Mouse (Mus musculus) bone marrow, adult 2 months (tissue): ENCODE results near the gene Epha3. TPM values are rescaled to one million over a fixed set of nuclear protein-coding genes. Genes with fewer than 3 reads are reported as not detected.

Experiments
- H3K27ac ChIP-seq: fragments of 200-500 bp; 2 replicates; pipeline ENCODE4 v1.5.1; 2012; ENCODE audit warnings: low read depth, mild to moderate bottlenecking, control low read depth, inconsistent platforms, low read length; ENCODE audit not compliant: control insufficient read depth, poor library complexity, insufficient read depth
- H3K4me1 ChIP-seq: fragments of 200-500 bp; 2 replicates; pipeline ENCODE4 v1.6.1; 2011; ENCODE audit warnings: low read length; ENCODE audit not compliant: control insufficient read depth, insufficient read depth
- H3K4me3 ChIP-seq: fragments of 200-500 bp; replicated peaks from 2 replicates; pipeline ENCODE3; 2011; ENCODE audit warnings: mild to moderate bottlenecking, low read depth, low read length, control low read depth; ENCODE audit not compliant: control insufficient read depth
- CTCF ChIP-seq: fragments of 200-500 bp; IDR thresholded peaks from 2 replicates; pipeline ENCODE4 v1.5.1; 2011; ENCODE audit warnings: low read length, control low read depth; ENCODE audit not compliant: control insufficient read depth, insufficient read depth
- POLR2A ChIP-seq: fragments of 200-500 bp; IDR thresholded peaks from 2 replicates; pipeline ENCODE4 v1.6.1; 2011; ENCODE audit warnings: low read depth, mild to moderate bottlenecking, control low read depth, low read length, borderline replicate concordance; ENCODE audit not compliant: control insufficient read depth
- WGBS: fragments of 180-500 bp; shearing (Covaris S2); methylation state at CpG from one replicate; pipeline ENCODE4 v1.1.7; 2018; 5-methylcytosine and 5-hydroxymethylcytosine counted together
- polyA plus RNA-seq: library from polyadenylated mRNA; stranded (reverse); fragments of >200 nt; gene quantifications from 2 replicates; pipeline ENCODE4 v1.2.4, GENCODE M21; 2011; ENCODE audit warnings: low replicate concordance; ENCODE audit not compliant: missing spikeins, insufficient read depth, insufficient read length

The Epha3 gene
- polyA plus RNA-seq, 1 experiment = 0.45 TPM

DNA sequence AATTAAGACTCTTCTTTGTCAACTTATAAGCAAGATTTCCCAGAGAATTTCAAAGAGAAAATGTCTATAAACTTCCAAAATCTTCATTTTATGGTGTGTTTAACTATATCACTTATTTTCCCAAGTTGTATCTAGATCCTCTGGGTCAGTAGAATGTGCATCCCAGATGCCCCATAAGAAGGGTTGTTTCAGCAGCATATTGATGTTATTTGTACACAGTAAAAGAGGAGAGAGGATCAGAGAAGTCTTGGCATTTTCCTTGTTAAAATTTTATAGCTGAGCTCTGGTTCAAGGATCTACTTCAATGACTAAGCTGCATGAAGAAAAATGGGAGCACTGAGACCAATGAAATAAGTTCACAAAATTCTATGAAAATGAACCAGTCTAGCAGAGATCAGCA, 324.5 kb downstream of the Epha3 start:
- TF ChIP-seq POLR2A = no peak
- no peak for TF ChIP-seq CTCF
- Histone ChIP-seq H3K4me3 (no peak overlapping the region), H3K27ac (no peak overlapping the region), H3K4me1 (no peaks in the 10 kb centered on the region)

DNA sequence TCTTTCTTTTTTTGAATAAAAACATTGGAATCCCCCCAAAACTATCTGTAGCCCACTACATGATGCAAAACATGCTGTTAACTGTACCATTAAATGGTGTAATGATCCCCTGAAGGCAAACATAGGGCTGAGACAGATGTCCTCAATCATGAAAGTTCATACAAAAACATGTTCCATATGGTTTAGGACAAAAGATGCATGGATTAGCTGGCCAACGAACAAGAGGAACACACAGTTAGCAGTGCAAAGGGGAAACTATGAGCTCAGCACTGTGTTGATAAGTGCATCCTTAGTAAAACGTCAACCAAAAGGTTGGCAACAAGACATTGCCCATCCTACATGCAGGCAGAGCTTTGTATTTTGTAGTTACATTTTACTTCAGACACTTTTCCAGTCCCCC, 335.2 kb downstream of the Epha3 start:
- no peak overlapping the region for H3K4me3 ChIP-seq
- H3K27ac ChIP-seq = no peak overlapping the region
- WGBS = 65% methylated on average over 2 of the region's 2 CpGs
- TF ChIP-seq POLR2A = no peak
- TF ChIP-seq CTCF = no peak
- H3K4me1 ChIP-seq = no peaks in the 10 kb centered on the region

DNA sequence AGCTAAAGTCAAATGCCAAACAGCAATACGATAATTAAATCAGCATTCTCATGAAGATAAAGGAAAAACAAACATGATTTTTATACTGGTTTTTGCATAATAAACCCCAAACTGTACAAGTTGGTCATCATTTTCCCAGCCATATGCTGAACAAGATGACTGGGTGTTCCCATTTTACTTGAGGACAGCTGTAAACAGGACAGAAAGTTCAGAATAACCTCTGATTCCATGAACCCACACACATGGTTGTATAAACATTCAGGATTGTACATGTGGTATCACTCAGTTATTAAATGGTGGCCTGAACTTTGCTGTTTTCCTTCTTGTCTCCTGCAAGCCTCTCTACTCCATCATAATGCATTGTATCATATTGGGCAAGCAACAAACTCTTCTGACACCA, 346.3 kb downstream of the Epha3 start:
- Histone ChIP-seq H3K27ac (no peak overlapping the region), H3K4me1 (no peaks in the 10 kb centered on the region), H3K4me3 (no peak overlapping the region)
- TF ChIP-seq POLR2A (no peak), CTCF (no peak)
- 87% methylated on average over 1 of the region's 1 CpGs for WGBS

DNA sequence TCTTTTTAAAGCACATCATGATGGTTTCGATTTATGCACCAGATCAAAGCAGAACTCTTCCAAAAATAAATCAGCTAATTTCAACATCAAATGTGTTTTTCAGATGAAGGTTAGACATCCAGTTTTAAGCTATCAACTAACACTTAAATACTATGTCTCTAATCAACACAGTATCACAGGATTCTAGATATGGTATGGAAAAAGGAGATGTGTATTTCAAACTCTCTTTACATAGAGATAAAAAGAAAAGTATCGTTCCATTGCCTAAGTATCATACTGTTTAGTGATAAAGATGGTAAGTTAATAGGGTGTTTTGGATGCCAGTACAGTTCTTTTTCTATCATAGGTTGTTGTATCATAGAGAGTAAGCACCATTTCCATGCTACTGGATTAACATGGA, 353.9 kb downstream of the Epha3 start:
- TF ChIP-seq POLR2A (no peak), CTCF (no peak)
- 82% methylated on average over 2 of the region's 2 CpGs for WGBS
- Histone ChIP-seq H3K27ac (no peak overlapping the region), H3K4me3 (no peak overlapping the region), H3K4me1 (no peaks in the 10 kb centered on the region)

DNA sequence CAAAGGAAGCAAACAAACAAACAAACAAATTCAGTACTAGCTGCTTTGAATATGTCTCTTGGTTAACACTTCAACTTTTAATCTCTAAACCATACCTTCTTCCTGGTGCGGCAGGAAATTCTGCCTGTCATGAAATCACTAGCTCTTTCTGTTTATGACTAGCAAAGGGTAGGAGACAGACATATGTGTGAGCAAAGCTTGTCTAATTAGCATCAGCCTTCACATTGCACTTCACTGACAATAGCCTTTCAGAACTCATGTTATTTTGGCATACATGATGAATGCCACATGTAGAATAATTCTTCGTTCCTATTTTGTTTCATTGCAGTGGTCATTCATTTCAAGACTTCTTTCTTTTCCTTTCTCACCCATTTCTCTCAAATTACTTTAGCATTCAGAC, 357.5 kb downstream of the Epha3 start:
- WGBS = 76% methylated on average over 2 of the region's 2 CpGs
- H3K27ac ChIP-seq = no peak overlapping the region
- no peak overlapping the region for H3K4me3 ChIP-seq
- TF ChIP-seq POLR2A (no peak), CTCF (no peak)
- H3K4me1 ChIP-seq = no peaks in the 10 kb centered on the region

DNA sequence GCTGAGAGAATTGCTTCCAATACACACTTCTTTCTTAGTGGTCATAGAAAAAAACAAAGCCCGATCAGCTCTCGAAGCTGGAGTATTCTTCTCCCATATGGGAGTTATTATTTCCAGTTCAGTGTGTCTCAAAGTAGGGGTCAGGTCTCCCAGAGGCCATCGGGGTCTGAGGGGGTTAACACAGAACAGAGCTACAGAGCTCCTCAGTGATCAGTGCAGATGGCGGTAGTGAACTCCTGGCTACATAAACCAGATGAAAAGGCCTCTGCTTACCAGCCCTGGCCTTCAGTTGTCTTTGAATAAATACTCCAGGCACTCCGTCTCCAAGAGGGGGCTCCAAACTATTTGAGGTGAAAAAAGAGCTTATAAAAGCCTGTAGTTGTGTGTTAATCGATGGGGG, 362.5 kb downstream of the Epha3 start:
- TF ChIP-seq POLR2A (no peak), CTCF (no peak)
- Histone ChIP-seq H3K4me1 (no peaks in the 10 kb centered on the region), H3K27ac (no peak overlapping the region), H3K4me3 (no peak overlapping the region)
- WGBS = 77% methylated on average over 6 of the region's 6 CpGs

DNA sequence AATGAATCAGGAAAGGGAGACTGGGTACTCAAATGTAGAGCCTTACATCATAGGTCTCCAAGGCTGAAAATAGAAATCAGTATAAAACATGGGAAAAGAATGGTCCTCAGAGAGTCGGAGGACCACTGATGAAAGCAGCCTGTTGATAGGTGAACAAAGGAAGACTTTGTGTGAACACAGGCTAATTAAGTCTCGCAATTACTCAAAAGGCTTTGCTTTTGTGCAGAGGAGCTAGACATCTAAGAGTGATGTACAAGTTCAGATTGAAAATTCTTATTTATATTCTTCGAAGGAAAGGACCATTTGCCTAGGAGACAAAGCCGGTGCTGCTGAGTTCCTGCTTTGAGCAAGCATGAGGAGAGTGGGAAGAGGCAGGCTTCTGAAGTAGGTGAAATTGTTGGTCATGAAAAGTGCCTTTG, 363.0 kb downstream of the Epha3 start:
- no peak overlapping the region for H3K4me3 ChIP-seq
- WGBS = 86% methylated on average over 4 of the region's 4 CpGs
- TF ChIP-seq POLR2A (no peak), CTCF (no peak)
- no peak overlapping the region for H3K27ac ChIP-seq
- H3K4me1 ChIP-seq = no peaks in the 10 kb centered on the region
